10 mouse cellular contexts compared by ENCODE assay signal in the genomic region with DNA sequence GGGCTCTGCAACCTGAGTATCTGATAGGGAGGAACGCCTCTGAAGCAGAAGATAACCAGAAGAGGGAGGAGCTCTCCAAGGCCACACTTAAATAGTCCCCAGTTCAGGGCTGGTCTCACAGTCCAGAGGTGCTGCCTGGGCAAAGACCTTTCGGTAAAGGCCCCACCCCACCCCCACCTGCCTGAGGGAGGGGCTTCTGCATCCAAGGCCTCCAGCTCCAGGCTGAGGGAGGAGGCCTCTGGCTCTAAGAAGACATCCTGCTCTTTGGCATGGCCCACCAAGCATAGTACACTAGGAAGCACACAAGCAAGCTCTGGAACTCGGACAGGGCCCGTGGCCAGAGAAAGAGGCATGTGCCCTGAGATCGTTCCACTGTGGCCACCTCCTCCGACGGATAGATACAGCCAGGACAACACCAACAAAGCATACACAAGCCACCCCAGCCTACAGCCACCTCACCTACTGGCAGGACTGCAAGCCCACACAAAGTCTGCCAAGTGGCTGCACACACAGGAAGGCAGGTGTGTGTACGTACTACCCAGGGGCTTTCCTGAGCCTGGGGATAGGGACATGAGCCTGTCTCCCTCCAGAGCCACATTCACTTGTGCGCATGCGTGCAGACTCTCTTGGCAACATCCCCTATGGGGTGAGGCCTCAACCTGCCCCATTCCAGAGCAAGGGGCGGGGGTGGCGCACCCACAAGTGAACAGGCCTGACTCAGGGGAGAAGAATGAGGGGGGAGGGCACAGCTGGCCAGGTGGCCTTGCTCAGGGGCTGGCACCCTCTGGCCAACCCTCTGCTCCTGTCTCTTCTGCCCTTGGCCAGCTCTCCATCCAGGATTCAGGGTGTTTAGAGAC. TPM values are rescaled to one million over a fixed set of nuclear protein-coding genes. Genes with fewer than 3 reads are reported as not detected.
DNase-seq lines count a peak whose midpoint lies in the region; ATAC-seq and TF ChIP-seq lines count a peak whose summit lies in the region.
"Had no signal": no experiment of that assay in that cellular context is flagged by ENCODE, and none has a peak within 500 bp of the region (broad histone marks: within the 10 kb centered on the region; RNA-seq: fewer than 3 reads in every experiment).

No protein-coding gene starts in this region.

- no peak overlapping the region for H3K9ac ChIP-seq in midbrain, postnatal 0 days (replicated peaks; ENCODE audit: low read length, poor library complexity, severe bottlenecking)
- H3K9ac ChIP-seq in intestine, embryonic 16.5 days (ENCODE audit: low read depth, low read length) = peak overlapping the region; percentile 41
- H3K9ac ChIP-seq in liver, embryonic 16.5 days (ENCODE audit: low read depth, low read length) = peak overlapping the region; percentile 44
- H3K9ac ChIP-seq in midbrain, embryonic 11.5 days (ENCODE audit: low read length) = no peak overlapping the region
- H3K9ac ChIP-seq: limb, embryonic 12.5 days had no signal

- no peak for TF ChIP-seq CTCF in midbrain, postnatal 0 days (IDR thresholded peaks at IDR 0.05)

- DNase-seq in midbrain, embryonic 10.5 days (ENCODE audit: low spot score) = no peak
- DNase-seq in midbrain, postnatal 0 days (ENCODE audit: low spot score) = no peak
- peak; percentile 87 to 89 for DNase-seq in urinary bladder, postnatal 36 days (ENCODE audit: low spot score in 2 of 2)
- DNase-seq in left cerebral cortex, postnatal 10 days (ENCODE audit: extremely low spot score in 1 of 2, low spot score in 2 of 2) = no peak
- no peak for DNase-seq in midbrain, embryonic 11.5 days (ENCODE audit: low spot score, missing footprints)
- no peak for DNase-seq in embryo, embryonic 10 days (ENCODE audit: low spot score)

- intact Hi-C loops in left cerebral cortex, postnatal 10 days (cut with DNase I) = no loop called here

- no peak overlapping the region for H3K4me3 ChIP-seq in midbrain, embryonic 10.5 days
- H3K4me3 ChIP-seq in midbrain, postnatal 0 days (ENCODE audit: low read depth, low read length) = no peak overlapping the region
- H3K4me3 ChIP-seq in intestine, embryonic 16.5 days (ENCODE audit: low read length) = peak overlapping the region; percentile 24
- H3K4me3 ChIP-seq in liver, embryonic 16.5 days (ENCODE audit: low read depth, low read length) = no peak overlapping the region
- no peak overlapping the region for H3K4me3 ChIP-seq in midbrain, embryonic 11.5 days (ENCODE audit: low read depth, low read length)
- H3K4me3 ChIP-seq: limb, embryonic 12.5 days had no signal

- H3K36me3 ChIP-seq in midbrain, embryonic 10.5 days = no peaks in the 10 kb centered on the region
- no peaks in the 10 kb centered on the region for H3K36me3 ChIP-seq in midbrain, postnatal 0 days (ENCODE audit: insufficient read depth, low read length)
- no peaks in the 10 kb centered on the region for H3K36me3 ChIP-seq in intestine, embryonic 16.5 days (ENCODE audit: control insufficient read depth, insufficient read depth, low read length)
- no peaks in the 10 kb centered on the region for H3K36me3 ChIP-seq in liver, embryonic 16.5 days (ENCODE audit: control insufficient read depth, insufficient read depth)
- no peaks in the 10 kb centered on the region for H3K36me3 ChIP-seq in midbrain, embryonic 11.5 days (ENCODE audit: control insufficient read depth, insufficient read depth, low read length)

- no peak for ATAC-seq in midbrain, postnatal 0 days (ENCODE audit: low FRiP score)
- peak; percentile 75 for ATAC-seq in intestine, embryonic 16.5 days
- 0 out of 2 replicates have a peak, but pooled peaks have one; percentile 9 for ATAC-seq in liver, embryonic 16.5 days (ENCODE audit: low read depth)
- no peak for ATAC-seq in midbrain, embryonic 11.5 days (ENCODE audit: low FRiP score)
- ATAC-seq: activated CD4-positive, CD25-positive, alpha-beta regulatory T cell, adult 4 months had no signal

- peaks cover 70% of the 10 kb centered on the region for H3K4me1 ChIP-seq in midbrain, embryonic 10.5 days
- peaks cover 9% of the 10 kb centered on the region; the same call in 1 of the 2 replicates for H3K4me1 ChIP-seq in midbrain, postnatal 0 days (ENCODE audit: insufficient read depth, low read length)
- peaks cover 64% of the 10 kb centered on the region for H3K4me1 ChIP-seq in intestine, embryonic 16.5 days (ENCODE audit: control insufficient read depth, insufficient read depth, low read length)
- peaks cover 59% of the 10 kb centered on the region for H3K4me1 ChIP-seq in liver, embryonic 16.5 days (ENCODE audit: control insufficient read depth, low read depth, low read length)
- peaks cover 17% of the 10 kb centered on the region for H3K4me1 ChIP-seq in midbrain, embryonic 11.5 days (ENCODE audit: control insufficient read depth, insufficient read depth, low read length)

- no peaks in the 10 kb centered on the region for H3K9me3 ChIP-seq in midbrain, embryonic 10.5 days (replicated peaks)
- no peaks in the 10 kb centered on the region for H3K9me3 ChIP-seq in midbrain, postnatal 0 days (ENCODE audit: low read length)
- no peaks in the 10 kb centered on the region for H3K9me3 ChIP-seq in intestine, embryonic 16.5 days (ENCODE audit: control insufficient read depth, low read length)
- H3K9me3 ChIP-seq in liver, embryonic 16.5 days (replicated peaks; ENCODE audit: control insufficient read depth, low read length) = no peaks in the 10 kb centered on the region
- H3K9me3 ChIP-seq in midbrain, embryonic 11.5 days (ENCODE audit: control insufficient read depth, low read length) = no peaks in the 10 kb centered on the region
- H3K9me3 ChIP-seq: limb, embryonic 12.5 days had no signal

- peak overlapping the region; percentile 46 for H3K27ac ChIP-seq in midbrain, embryonic 10.5 days (replicated peaks)
- H3K27ac ChIP-seq in midbrain, postnatal 0 days (ENCODE audit: low read depth, low read length) = no peak overlapping the region
- H3K27ac ChIP-seq in intestine, embryonic 16.5 days (ENCODE audit: low read length) = peak overlapping the region; percentile 93
- H3K27ac ChIP-seq in liver, embryonic 16.5 days (ENCODE audit: low read length) = no peak overlapping the region
- no peak overlapping the region for H3K27ac ChIP-seq in midbrain, embryonic 11.5 days (ENCODE audit: low read depth, low read length)
- H3K27ac ChIP-seq: limb, embryonic 12.5 days had no signal

- peaks cover 25% of the 10 kb centered on the region for H3K27me3 ChIP-seq in midbrain, embryonic 10.5 days (ENCODE audit: low read depth, poor library complexity, severe bottlenecking)
- no peaks in the 10 kb centered on the region for H3K27me3 ChIP-seq in midbrain, postnatal 0 days (ENCODE audit: insufficient read depth, low read length)
- no peaks in the 10 kb centered on the region for H3K27me3 ChIP-seq in intestine, embryonic 16.5 days (replicated peaks; ENCODE audit: control insufficient read depth, insufficient read depth, low read length)
- peaks cover 18% of the 10 kb centered on the region for H3K27me3 ChIP-seq in liver, embryonic 16.5 days (ENCODE audit: control insufficient read depth, insufficient read depth, low read depth, low read length)
- no peaks in the 10 kb centered on the region for H3K27me3 ChIP-seq in midbrain, embryonic 11.5 days (ENCODE audit: control insufficient read depth, insufficient read depth, low read length)

- 69% methylated on average over 12 of the region's 12 CpGs for WGBS in midbrain, embryonic 10.5 days
- 73% methylated on average over 12 of the region's 12 CpGs for WGBS in midbrain, postnatal 0 days
- WGBS in intestine, embryonic 16.5 days = 42% methylated on average over 12 of the region's 12 CpGs
- 63% methylated on average over 12 of the region's 12 CpGs for WGBS in liver, embryonic 16.5 days (ENCODE audit: insufficient replicate concordance)
- 65% methylated on average over 12 of the region's 12 CpGs for WGBS in midbrain, embryonic 11.5 days

- no peak overlapping the region for H3K4me2 ChIP-seq in midbrain, postnatal 0 days (ENCODE audit: low read depth, low read length, poor library complexity, severe bottlenecking)
- peak overlapping the region; percentile 42 for H3K4me2 ChIP-seq in intestine, embryonic 16.5 days (ENCODE audit: low read depth, low read length)
- H3K4me2 ChIP-seq in liver, embryonic 16.5 days (ENCODE audit: low read depth, low read length) = 0 out of 2 replicates have a peak overlapping the region, but pooled peaks have one; percentile 6
- no peak overlapping the region for H3K4me2 ChIP-seq in midbrain, embryonic 11.5 days
- H3K4me2 ChIP-seq: limb, embryonic 12.5 days had no signal

RNA-seq across cellular contexts. Expression of a gene that starts 29.4 kb away (rescaled TPM):
- 2.7 and 3.7 TPM in 2 replicates for polyA plus RNA-seq in midbrain, embryonic 10.5 days (2016; fragmentation: Nextera tagmentation; extraction: Ambion mirVana)
- total RNA-seq in midbrain, postnatal 0 days (2014; rRNA removed) = 16.6 and 25.6 TPM in 2 replicates
- 5.2 and 5.5 TPM in 2 replicates for polyA plus RNA-seq in midbrain, postnatal 0 days (2015; fragmentation: Nextera tagmentation; extraction: Ambion mirVana)
- 6.5 and 7.5 TPM in 2 replicates for polyA plus RNA-seq in intestine, embryonic 16.5 days (2015; fragmentation: Nextera tagmentation; extraction: Ambion mirVana)
- 0.85 and 0.97 TPM in 2 replicates for polyA plus RNA-seq in liver, embryonic 16.5 days (2015; fragmentation: Nextera tagmentation; extraction: Ambion mirVana)
- total RNA-seq in left cerebral cortex, postnatal 10 days (2021) = 10 to 100 TPM; 11.1 to 15.8 TPM
- polyA plus RNA-seq in midbrain, embryonic 11.5 days (2014; fragmentation: Nextera tagmentation; extraction: Ambion mirVana) = 3.3 and 3.7 TPM in 2 replicates

RNA-seq across cellular contexts. Expression of a gene that starts 42.3 kb away (rescaled TPM):
- 107 and 111 TPM in 2 replicates for polyA plus RNA-seq in midbrain, embryonic 10.5 days (2016; fragmentation: Nextera tagmentation; extraction: Ambion mirVana)
- 66.8 and 81.9 TPM in 2 replicates for total RNA-seq in midbrain, postnatal 0 days (2014; rRNA removed)
- 107 and 111 TPM in 2 replicates for polyA plus RNA-seq in midbrain, postnatal 0 days (2015; fragmentation: Nextera tagmentation; extraction: Ambion mirVana)
- 104 and 107 TPM in 2 replicates for polyA plus RNA-seq in intestine, embryonic 16.5 days (2015; fragmentation: Nextera tagmentation; extraction: Ambion mirVana)
- 56.4 and 61.8 TPM in 2 replicates for polyA plus RNA-seq in liver, embryonic 16.5 days (2015; fragmentation: Nextera tagmentation; extraction: Ambion mirVana)
- 100 to 1,000 TPM; 103 to 105 TPM for total RNA-seq in left cerebral cortex, postnatal 10 days (2021)
- 105 and 106 TPM in 2 replicates for polyA plus RNA-seq in midbrain, embryonic 11.5 days (2014; fragmentation: Nextera tagmentation; extraction: Ambion mirVana)

RNA-seq across cellular contexts. Expression of a gene that starts 42.3 kb away (rescaled TPM):
- polyA plus RNA-seq in midbrain, embryonic 10.5 days (2016; fragmentation: Nextera tagmentation; extraction: Ambion mirVana) = 28.2 and 28.8 TPM in 2 replicates
- total RNA-seq in midbrain, postnatal 0 days (2014; rRNA removed) = 49.6 and 59.5 TPM in 2 replicates
- 20.7 and 24.2 TPM in 2 replicates for polyA plus RNA-seq in midbrain, postnatal 0 days (2015; fragmentation: Nextera tagmentation; extraction: Ambion mirVana)
- polyA plus RNA-seq in intestine, embryonic 16.5 days (2015; fragmentation: Nextera tagmentation; extraction: Ambion mirVana) = 10.3 and 10.9 TPM in 2 replicates
- 6.1 and 6.3 TPM in 2 replicates for polyA plus RNA-seq in liver, embryonic 16.5 days (2015; fragmentation: Nextera tagmentation; extraction: Ambion mirVana)
- 10 to 100 TPM; 40.1 to 45.7 TPM for total RNA-seq in left cerebral cortex, postnatal 10 days (2021)
- 20.0 and 26.9 TPM in 2 replicates for polyA plus RNA-seq in midbrain, embryonic 11.5 days (2014; fragmentation: Nextera tagmentation; extraction: Ambion mirVana)

RNA-seq across cellular contexts. Expression of a gene that starts 55.6 kb away (rescaled TPM):
- 0.30 and 0.47 TPM in 2 replicates for polyA plus RNA-seq in midbrain, embryonic 10.5 days (2016; fragmentation: Nextera tagmentation; extraction: Ambion mirVana)
- 2.1 and 2.6 TPM in 2 replicates for total RNA-seq in midbrain, postnatal 0 days (2014; rRNA removed)
- polyA plus RNA-seq in midbrain, postnatal 0 days (2015; fragmentation: Nextera tagmentation; extraction: Ambion mirVana) = 1.1 and 1.3 TPM in 2 replicates
- 1.1 and 1.3 TPM in 2 replicates for polyA plus RNA-seq in intestine, embryonic 16.5 days (2015; fragmentation: Nextera tagmentation; extraction: Ambion mirVana)
- 0.13 and 0.33 TPM in 2 replicates for polyA plus RNA-seq in liver, embryonic 16.5 days (2015; fragmentation: Nextera tagmentation; extraction: Ambion mirVana)
- total RNA-seq in left cerebral cortex, postnatal 10 days (2021) = 1 to 10 TPM; 1.7 TPM
- polyA plus RNA-seq in midbrain, embryonic 11.5 days (2014; fragmentation: Nextera tagmentation; extraction: Ambion mirVana) = 0.51 and 0.53 TPM in 2 replicates

Comparison
In these comparisons a context has a peak if more than half of its experiments do, and no peak if none do; other contexts are left out.
1. H3K27ac ChIP-seq: peak in midbrain, embryonic 10.5 days (single experiment) and intestine, embryonic 16.5 days (single experiment); none in midbrain, postnatal 0 days (single experiment), liver, embryonic 16.5 days (single experiment) and midbrain, embryonic 11.5 days (single experiment).
2. DNase-seq: peak in urinary bladder, postnatal 36 days (2 of 2); none in midbrain, embryonic 10.5 days (single experiment), midbrain, postnatal 0 days (single experiment), left cerebral cortex, postnatal 10 days (0 of 2), midbrain, embryonic 11.5 days (single experiment) and embryo, embryonic 10 days (single experiment).
3. ATAC-seq: peak in intestine, embryonic 16.5 days (single experiment) and liver, embryonic 16.5 days (single experiment); none in midbrain, postnatal 0 days (single experiment) and midbrain, embryonic 11.5 days (single experiment).
4. H3K4me2 ChIP-seq: peak in intestine, embryonic 16.5 days (single experiment) and liver, embryonic 16.5 days (single experiment); none in midbrain, postnatal 0 days (single experiment) and midbrain, embryonic 11.5 days (single experiment).
5. H3K9ac ChIP-seq: peak in intestine, embryonic 16.5 days (single experiment) and liver, embryonic 16.5 days (single experiment); none in midbrain, postnatal 0 days (single experiment) and midbrain, embryonic 11.5 days (single experiment).